Mouse (Mus musculus) forebrain, embryonic 14.5 days (tissue): ENCODE measurements around the gene Car9. TPM values are rescaled to one million over a fixed set of nuclear protein-coding genes. Genes with fewer than 3 reads are reported as not detected.

Experiments
- ATAC-seq: fragments of 200-750 bp; cut with Nextera tagmentation; 2 replicates; pipeline ENCODE4 v1.8.0; 2017; ENCODE audit warnings: mild to moderate bottlenecking, moderate library complexity
- DNase-seq: peaks from one replicate; pipeline ENCODE4 v3.0.0-alpha.2; 2015; ENCODE audit warnings: low spot score
- H3K27ac ChIP-seq: fragments of 300-500 bp; sonication (generic); 2 replicates; pipeline ENCODE4 v1.5.1; 2014; ENCODE audit warnings: low read depth, mild to moderate bottlenecking, control low read depth, low read length, moderate library complexity
- H3K27me3 ChIP-seq: fragments of 300-500 bp; sonication (generic); replicated peaks from 2 replicates; pipeline ENCODE4 v1.6.1; 2014; ENCODE audit warnings: low read length, control low read depth, mixed read lengths; ENCODE audit not compliant: control insufficient read depth, insufficient read depth
- H3K36me3 ChIP-seq: fragments of 300-500 bp; sonication (generic); 2 replicates; pipeline ENCODE4 v1.6.1; 2014; ENCODE audit warnings: low read length, control low read depth; ENCODE audit not compliant: control insufficient read depth, insufficient read depth
- H3K4me1 ChIP-seq: fragments of 300-500 bp; sonication (generic); 2 replicates; pipeline ENCODE4 v1.6.1; 2014; ENCODE audit warnings: antibody characterized with exemption, low read length, control low read depth; ENCODE audit not compliant: control insufficient read depth, insufficient read depth
- H3K4me2 ChIP-seq: fragments of 300-500 bp; sonication (generic); 2 replicates; pipeline ENCODE4 v1.6.1; 2014; ENCODE audit warnings: mild to moderate bottlenecking, control low read depth, low read length
- H3K4me3 ChIP-seq: fragments of 300-500 bp; sonication (generic); 2 replicates; pipeline ENCODE4 v1.5.1; 2014; ENCODE audit warnings: low read depth, low read length, control low read depth
- H3K9ac ChIP-seq: fragments of 300-500 bp; sonication (generic); 2 replicates; pipeline ENCODE4 v1.6.1; 2014; ENCODE audit warnings: mild to moderate bottlenecking, low read length, control low read depth, moderate library complexity
- H3K9me3 ChIP-seq: fragments of 300-500 bp; sonication (generic); replicated peaks from 2 replicates; pipeline ENCODE4 v1.6.1; 2016; ENCODE audit warnings: low read length, control low read depth, mixed read lengths; ENCODE audit not compliant: control insufficient read depth
- WGBS: fragments of 180-500 bp; shearing (Covaris S2); extraction: QIAGEN DNeasy Blood & Tissue Kit; methylation state at CpG from one replicate; pipeline ENCODE4 v1.1.7; 2014; 5-methylcytosine and 5-hydroxymethylcytosine counted together
- polyA plus RNA-seq: library from polyadenylated mRNA; unstranded; fragments of >200 nt; fragmentation: Nextera tagmentation; extraction: Ambion mirVana; gene quantifications from 2 replicates; pipeline ENCODE4 v1.2.1, GENCODE M21; 2014

The Car9 gene
- polyA plus RNA-seq, 1 experiment from 2014 or later = not detected

DNA sequence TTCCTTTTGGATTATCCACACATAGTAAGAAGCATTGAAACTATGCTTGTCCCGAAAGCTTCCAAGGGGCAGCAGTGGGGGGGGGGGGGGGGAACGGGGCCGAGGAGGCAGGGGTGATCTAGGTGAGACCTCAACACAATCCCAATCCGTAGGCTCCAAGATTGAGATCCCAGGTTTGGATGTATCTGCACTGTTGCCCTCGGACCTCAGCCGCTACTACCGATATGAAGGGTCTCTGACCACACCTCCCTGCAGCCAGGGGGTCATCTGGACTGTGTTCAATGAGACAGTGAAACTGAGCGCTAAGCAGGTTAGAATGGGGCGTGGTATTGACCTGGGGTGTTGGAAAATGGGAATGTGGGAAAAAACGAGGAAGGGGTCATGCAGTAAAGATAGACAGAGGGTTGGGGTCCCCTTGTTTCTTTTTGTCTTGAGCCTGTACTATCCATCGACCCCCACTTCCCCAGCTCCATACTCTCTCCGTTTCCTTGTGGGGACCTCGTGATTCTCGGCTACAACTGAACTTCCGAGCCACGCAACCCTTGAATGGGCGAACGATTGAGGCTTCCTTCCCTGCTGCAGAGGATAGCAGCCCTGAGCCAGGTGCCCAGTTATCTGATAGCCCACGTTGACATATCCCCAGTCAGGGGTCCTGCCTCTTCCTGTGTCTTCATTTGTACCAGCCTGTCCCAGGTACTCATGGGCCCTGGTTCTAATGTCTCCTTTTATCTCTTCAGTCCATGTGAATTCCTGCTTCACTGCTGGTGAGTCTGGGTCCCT lies 5.1 kb downstream of the Car9 start:
- no peak overlapping the region for H3K27ac ChIP-seq
- 82% methylated on average over 17 of the region's 19 CpGs for WGBS
- ATAC-seq = no peak

DNA sequence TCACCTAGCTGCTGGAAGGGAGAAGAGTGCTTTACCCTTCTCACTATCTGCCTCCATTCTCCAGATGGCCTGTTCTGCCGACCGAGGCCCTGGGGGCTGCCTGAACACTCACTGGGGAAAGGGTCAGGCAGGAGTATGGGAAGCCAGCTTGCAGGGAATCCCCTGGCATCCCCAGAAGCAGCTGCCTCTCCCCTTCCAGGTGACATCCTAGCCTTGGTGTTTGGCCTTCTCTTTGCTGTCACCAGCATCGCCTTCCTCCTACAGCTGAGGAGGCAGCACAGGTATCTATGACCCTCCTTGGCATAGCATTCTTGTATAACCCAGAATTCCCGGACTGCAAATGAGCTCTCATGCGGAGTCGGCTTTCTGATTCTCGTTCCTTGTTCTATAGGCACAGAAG lies 5.9 kb downstream of the Car9 start:
- Histone ChIP-seq H3K4me3 (no peak overlapping the region), H3K4me2 (no peak overlapping the region), H3K9ac (no peak overlapping the region), H3K27ac (no peak overlapping the region), H3K9me3 (no peaks in the 10 kb centered on the region), H3K36me3 (no peaks in the 10 kb centered on the region), H3K4me1 (peaks cover 15% of the 10 kb centered on the region), H3K27me3 (peaks cover 8% of the 10 kb centered on the region; the same call in 1 of the 2 replicates)
- 64% methylated on average over 7 of the region's 7 CpGs for WGBS
- DNase-seq (no peak), ATAC-seq (no peak)

More for the DNA sequence above, 5.1 kb downstream of the Car9 start:
- no peak overlapping the region for H3K9ac ChIP-seq
- no peak overlapping the region for H3K4me2 ChIP-seq
- no peak overlapping the region for H3K4me3 ChIP-seq
- peaks cover 9% of the 10 kb centered on the region for H3K27me3 ChIP-seq
- H3K36me3 ChIP-seq = no peaks in the 10 kb centered on the region
- peaks cover 15% of the 10 kb centered on the region for H3K4me1 ChIP-seq
- H3K9me3 ChIP-seq = no peaks in the 10 kb centered on the region
- DNase-seq = no peak

DNA sequence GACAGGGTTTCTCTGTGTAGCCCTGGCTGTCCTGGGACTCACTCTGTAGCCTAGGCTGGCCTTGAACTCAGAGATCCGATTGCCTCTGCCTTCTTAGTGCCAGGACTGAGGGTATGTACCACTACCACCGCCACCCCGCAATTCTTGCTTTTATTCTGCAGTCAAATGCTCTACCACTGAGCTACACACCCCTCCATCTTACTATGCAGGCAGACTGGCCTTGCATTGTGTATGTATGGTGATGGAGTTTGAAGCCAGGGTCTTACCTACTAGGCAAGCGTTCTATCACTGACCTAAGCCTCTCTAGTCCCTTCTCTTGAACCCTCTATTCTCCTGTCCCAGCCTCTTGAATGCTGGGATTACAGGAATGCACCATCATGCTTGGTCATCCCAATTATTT lies 6.5 kb downstream of the Car9 start:
- H3K27me3 ChIP-seq = 0 out of 2 replicates have a peak, but pooled peaks cover 3% of the 10 kb centered on the region
- no peaks in the 10 kb centered on the region for H3K9me3 ChIP-seq
- H3K4me2 ChIP-seq = no peak overlapping the region
- ATAC-seq (no peak), DNase-seq (no peak)
- H3K9ac ChIP-seq = no peak overlapping the region
- no peak overlapping the region for H3K4me3 ChIP-seq
- no peak overlapping the region for H3K27ac ChIP-seq
- H3K36me3 ChIP-seq = no peaks in the 10 kb centered on the region
- H3K4me1 ChIP-seq = peaks cover 12% of the 10 kb centered on the region
- 83% methylated on average over 4 of the region's 4 CpGs for WGBS

DNA sequence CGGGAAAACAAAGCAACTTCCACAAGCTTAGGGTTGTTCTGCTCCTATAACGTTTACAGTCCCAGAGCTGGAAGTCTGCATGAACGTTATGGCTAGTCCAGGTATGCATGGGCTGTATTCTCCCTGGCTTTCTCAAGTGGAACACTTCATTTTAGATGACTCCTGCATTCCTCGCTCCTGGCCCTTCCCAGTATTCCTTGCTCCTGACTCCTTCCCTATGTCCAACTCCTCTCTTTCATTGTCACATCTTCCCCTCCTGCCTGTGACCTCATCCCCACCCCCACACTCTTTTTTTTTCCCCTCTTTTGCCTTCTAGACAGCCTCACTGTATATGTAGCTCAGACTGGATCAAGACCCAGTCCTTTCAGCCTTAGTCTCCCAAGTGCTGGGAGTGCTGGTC lies 7.0 kb downstream of the Car9 start:
- ATAC-seq (no peak), DNase-seq (no peak)
- Histone ChIP-seq H3K9ac (no peak overlapping the region), H3K4me1 (peaks cover 7% of the 10 kb centered on the region), H3K27me3 (0 out of 2 replicates have a peak, but pooled peaks cover 2% of the 10 kb centered on the region), H3K9me3 (no peaks in the 10 kb centered on the region), H3K27ac (no peak overlapping the region), H3K4me3 (no peak overlapping the region), H3K4me2 (no peak overlapping the region), H3K36me3 (no peaks in the 10 kb centered on the region)
- 89% methylated on average over 4 of the region's 4 CpGs for WGBS

DNA sequence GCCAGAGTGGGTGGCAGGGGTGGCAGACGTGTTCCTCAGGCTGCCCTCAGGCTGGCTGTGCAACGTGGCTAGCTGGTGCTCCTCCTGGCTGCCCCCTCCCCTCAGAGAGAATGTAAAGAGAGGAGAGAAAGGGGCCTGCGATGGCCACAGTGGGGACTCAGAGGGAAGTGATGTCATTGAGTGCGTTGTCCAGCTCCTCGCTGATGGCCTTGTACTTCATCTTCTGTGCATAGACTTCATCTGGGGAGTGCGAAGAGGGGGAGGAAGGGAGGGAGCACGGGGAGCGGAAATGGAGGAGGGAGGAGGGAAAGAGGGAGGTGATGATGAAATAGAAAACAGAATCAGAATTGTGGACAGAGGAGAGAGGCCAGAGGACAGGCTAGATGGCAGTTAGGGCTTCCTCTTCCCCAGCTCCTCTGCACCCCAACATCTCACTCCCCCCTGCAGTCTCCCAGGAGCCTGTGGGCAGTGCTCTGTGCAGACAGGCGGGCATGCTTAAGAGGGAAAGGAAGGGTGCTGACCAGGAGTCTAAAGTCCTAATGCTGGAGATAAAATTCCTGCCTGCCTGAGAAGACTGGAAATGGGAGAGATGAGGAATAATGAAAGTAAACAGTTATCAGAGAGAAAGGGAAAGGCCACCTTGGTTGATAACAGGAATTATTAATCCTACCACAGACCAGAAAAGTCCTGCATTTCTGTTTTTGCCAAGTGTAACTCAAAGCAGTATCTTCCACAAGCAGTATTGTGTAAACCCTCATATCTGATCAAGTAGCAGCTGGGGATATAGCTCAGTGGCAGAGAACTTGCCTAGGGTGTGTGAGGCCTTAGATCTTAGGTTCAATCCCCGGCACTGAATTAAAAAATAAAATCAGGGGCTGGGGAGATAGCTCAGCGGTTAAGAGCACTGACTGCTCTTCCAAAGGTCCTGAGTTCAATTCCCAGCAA lies 9.3 kb downstream of the Car9 start:
- no peak for ATAC-seq
- Histone ChIP-seq H3K9ac (no peak overlapping the region), H3K4me1 (0 out of 2 replicates have a peak, but pooled peaks cover 2% of the 10 kb centered on the region), H3K27ac (no peak overlapping the region), H3K27me3 (no peaks in the 10 kb centered on the region), H3K36me3 (no peaks in the 10 kb centered on the region), H3K4me2 (no peak overlapping the region), H3K4me3 (no peak overlapping the region), H3K9me3 (no peaks in the 10 kb centered on the region)
- 74% methylated on average over 11 of the region's 11 CpGs for WGBS
- no peak for DNase-seq

DNA sequence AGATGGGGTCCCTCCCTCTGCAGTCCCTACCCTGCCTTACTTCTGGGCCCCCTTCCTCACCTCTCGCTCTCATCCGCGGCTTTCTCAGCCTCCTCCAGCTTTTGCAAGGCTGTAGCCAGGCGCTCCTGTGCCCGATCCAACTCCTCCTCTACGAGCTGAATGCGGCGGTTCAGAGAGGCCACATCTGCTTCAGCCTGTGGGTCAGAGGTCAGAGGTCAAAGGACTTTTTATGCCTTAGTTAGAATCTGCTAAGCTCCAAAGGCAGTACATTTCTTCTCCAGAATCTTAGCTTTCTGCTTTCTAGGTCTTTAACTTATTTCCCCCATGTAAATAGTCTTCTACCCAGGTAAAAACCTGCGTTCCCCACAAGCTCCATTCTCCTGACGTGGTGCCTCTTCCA lies 12.8 kb downstream of the Car9 start:
- Histone ChIP-seq H3K9me3 (no peaks in the 10 kb centered on the region), H3K4me2 (peak overlapping the region; percentile 26; the same call in 1 of the 2 replicates), H3K27me3 (peaks cover 27% of the 10 kb centered on the region), H3K4me1 (peaks cover 8% of the 10 kb centered on the region; the same call in 1 of the 2 replicates), H3K27ac (no peak overlapping the region), H3K4me3 (no peak overlapping the region), H3K36me3 (no peaks in the 10 kb centered on the region), H3K9ac (no peak overlapping the region)
- DNase-seq (no peak), ATAC-seq (no peak)
- 23% methylated on average over 10 of the region's 10 CpGs for WGBS

DNA sequence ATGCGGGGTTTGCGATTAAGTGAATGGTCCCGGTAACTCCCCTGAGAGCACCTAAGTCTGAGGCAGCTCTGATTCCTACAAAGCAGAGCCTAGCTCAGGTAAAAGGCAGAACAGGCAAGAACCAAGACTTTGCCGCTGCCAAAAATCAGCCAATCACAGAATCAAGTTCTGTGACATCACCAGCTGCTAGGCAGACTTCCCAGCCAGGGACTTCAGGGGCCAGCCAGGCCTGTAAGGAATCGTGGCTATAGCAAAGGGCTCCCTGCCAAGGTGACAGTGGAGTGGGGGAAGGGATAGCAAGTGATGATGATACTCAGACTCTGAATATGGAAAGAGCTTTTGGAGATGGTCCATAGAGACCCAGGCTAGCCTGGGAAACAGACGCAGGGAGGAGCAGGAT lies 13.2 kb downstream of the Car9 start:
- Histone ChIP-seq H3K9me3 (no peaks in the 10 kb centered on the region), H3K4me2 (peak overlapping the region; percentile 26; the same call in 1 of the 2 replicates), H3K4me3 (no peak overlapping the region), H3K27me3 (peaks cover 31% of the 10 kb centered on the region), H3K27ac (no peak overlapping the region), H3K4me1 (peaks cover 8% of the 10 kb centered on the region; the same call in 1 of the 2 replicates), H3K36me3 (no peaks in the 10 kb centered on the region), H3K9ac (no peak overlapping the region)
- WGBS = 17% methylated on average over 6 of the region's 6 CpGs
- DNase-seq = peak; percentile 91
- peak; percentile 71 for ATAC-seq

DNA sequence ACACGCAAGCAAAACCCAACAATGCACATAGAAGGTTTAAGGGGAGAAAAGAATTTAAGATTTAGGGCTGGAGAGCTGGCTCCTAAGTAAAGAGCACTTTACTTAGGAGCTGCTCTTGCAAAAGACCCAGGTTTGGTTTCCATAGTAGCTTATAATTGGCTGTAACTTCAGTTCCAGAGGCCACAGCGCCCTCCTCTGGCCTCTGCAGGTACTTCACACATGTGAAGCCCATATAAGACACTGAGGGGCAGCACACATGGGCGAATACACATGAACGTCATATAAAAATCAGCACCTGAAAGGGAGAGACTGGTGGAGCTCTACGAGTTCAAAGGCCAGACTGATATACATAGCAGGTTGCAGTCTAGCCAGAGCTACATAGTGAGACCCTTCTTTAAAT lies 21.1 kb downstream of the Car9 start:
- no peaks in the 10 kb centered on the region for H3K9me3 ChIP-seq
- ATAC-seq (no peak), DNase-seq (no peak)
- H3K4me3 ChIP-seq = no peak overlapping the region
- H3K27ac ChIP-seq = no peak overlapping the region
- no peak overlapping the region for H3K9ac ChIP-seq
- no peak overlapping the region for H3K4me2 ChIP-seq
- WGBS = 63% methylated on average over 5 of the region's 5 CpGs
- peaks cover 6% of the 10 kb centered on the region; the same call in 1 of the 2 replicates for H3K4me1 ChIP-seq
- H3K36me3 ChIP-seq = peaks cover 21% of the 10 kb centered on the region
- H3K27me3 ChIP-seq = peaks cover 25% of the 10 kb centered on the region
